Mouse (Mus musculus) macrophage (primary cell): Measurements from ENCODE around the gene Ddah2. TPM values are rescaled to one million over a fixed set of nuclear protein-coding genes. Genes with fewer than 3 reads are reported as not detected.

Experiments used
- H3K27ac ChIP-seq: fragments of 350-480 bp; formaldehyde crosslinking; 2 replicates; pipeline ENCODE4 v1.9.0; 2021
- H3K36me3 ChIP-seq: fragments of 350-480 bp; formaldehyde crosslinking; 2 replicates; pipeline ENCODE4 v1.9.0; 2021; ENCODE audit errors: inconsistent target
- H3K4me3 ChIP-seq: fragments of 350-480 bp; formaldehyde crosslinking; 2 replicates; pipeline ENCODE4 v1.9.0; 2021; ENCODE audit errors: inconsistent target
- H3K79me2 ChIP-seq: fragments of 350-480 bp; formaldehyde crosslinking; 2 replicates; pipeline ENCODE4 v1.9.0; 2021; ENCODE audit errors: inconsistent target
- WGBS: methylation state at CpG from one replicate; pipeline ENCODE4 v1.1.7; 2026; ENCODE audit warnings: inconsistent platforms; ENCODE audit not compliant: missing documents; 5-methylcytosine and 5-hydroxymethylcytosine counted together
- polyA plus RNA-seq: library from polyadenylated mRNA; stranded (reverse); fragments of 250-400 nt; gene quantifications from 3 replicates; pipeline ENCODE4 v1.2.4, GENCODE M21; 2018; ENCODE audit warnings: inconsistent platforms

The Ddah2 gene
- polyA plus RNA-seq, 1 experiment from 2014 or later = 3.3 TPM

GRCm38 (mm10) chr17:35088151-35088550 lies 29.3 kb downstream of the Ddah2 start:
- Histone ChIP-seq H3K36me3 (peaks cover 16% of the 10 kb centered on the region), H3K4me3 (no peak overlapping the region), H3K79me2 (peaks cover 13% of the 10 kb centered on the region; the same call in 1 of the 2 replicates), H3K27ac (no peak overlapping the region)
- WGBS = 47% methylated on average over 2 of the region's 2 CpGs

- Histone ChIP-seq H3K36me3 (peaks cover 25% of the 10 kb centered on the region), H3K27ac (peak within 1 kb of the TSS; percentile 47), H3K4me3 (peak within 1 kb of the TSS; percentile 68), H3K79me2 (peaks cover 13% of the 10 kb centered on the region; the same call in 1 of the 2 replicates)
- 3% methylated on average over 66 of the region's 67 CpGs for WGBS
Observed at GRCm38 (mm10) chr17:35088825-35089644, 30.2 kb downstream of the Ddah2 start, which contains the start of gene Abhd16a. Gene Abhd16a, plus strand, starts transcription at chr17:35089263.

GRCm38 (mm10) chr17:35090166-35090932 lies 31.5 kb downstream of the Ddah2 start:
- WGBS = 74% methylated on average over 8 of the region's 8 CpGs
- peak overlapping the region; percentile 68 for H3K4me3 ChIP-seq
- peaks cover 13% of the 10 kb centered on the region; the same call in 1 of the 2 replicates for H3K79me2 ChIP-seq
- no peak overlapping the region for H3K27ac ChIP-seq
- H3K36me3 ChIP-seq = peaks cover 27% of the 10 kb centered on the region

GRCm38 (mm10) chr17:35092403-35093198 lies 33.8 kb downstream of the Ddah2 start:
- Histone ChIP-seq H3K36me3 (peaks cover 45% of the 10 kb centered on the region), H3K4me3 (no peak overlapping the region), H3K27ac (no peak overlapping the region), H3K79me2 (peaks cover 13% of the 10 kb centered on the region; the same call in 1 of the 2 replicates)
- WGBS = 92% methylated on average over 14 of the region's 14 CpGs

- Histone ChIP-seq H3K79me2 (peaks cover 11% of the 10 kb centered on the region; the same call in 1 of the 2 replicates), H3K27ac (no peak overlapping the region), H3K36me3 (peaks cover 65% of the 10 kb centered on the region), H3K4me3 (no peak overlapping the region)
- WGBS = 83% methylated on average over 15 of the region's 15 CpGs
Observed at GRCm38 (mm10) chr17:35094475-35095365, 35.9 kb downstream of the Ddah2 start.

GRCm38 (mm10) chr17:35096597-35096996 lies 37.8 kb downstream of the Ddah2 start:
- no peak overlapping the region for H3K27ac ChIP-seq
- H3K79me2 ChIP-seq = no peaks in the 10 kb centered on the region
- WGBS = 96% methylated on average over 12 of the region's 12 CpGs
- H3K36me3 ChIP-seq = peaks cover 78% of the 10 kb centered on the region
- no peak overlapping the region for H3K4me3 ChIP-seq

- 95% methylated on average over 12 of the region's 12 CpGs for WGBS
- Histone ChIP-seq H3K36me3 (peaks cover 80% of the 10 kb centered on the region), H3K4me3 (no peak overlapping the region)
Observed at GRCm38 (mm10) chr17:35097164-35097655, 38.4 kb downstream of the Ddah2 start.

GRCm38 (mm10) chr17:35100196-35100765 lies 41.4 kb downstream of the Ddah2 start:
- 93% methylated on average over 10 of the region's 10 CpGs for WGBS
- H3K79me2 ChIP-seq = no peaks in the 10 kb centered on the region

More at GRCm38 (mm10) chr17:35097164-35097655, 38.4 kb downstream of the Ddah2 start:
- H3K79me2 ChIP-seq = no peaks in the 10 kb centered on the region
- no peak overlapping the region for H3K27ac ChIP-seq

GRCm38 (mm10) chr17:35101161-35101560 lies 42.3 kb downstream of the Ddah2 start:
- H3K4me3 ChIP-seq = no peak overlapping the region
- no peaks in the 10 kb centered on the region for H3K79me2 ChIP-seq
- 93% methylated on average over 10 of the region's 11 CpGs for WGBS
- H3K27ac ChIP-seq = no peak overlapping the region
- H3K36me3 ChIP-seq = peaks cover 69% of the 10 kb centered on the region

More at GRCm38 (mm10) chr17:35100196-35100765, 41.4 kb downstream of the Ddah2 start:
- Histone ChIP-seq H3K36me3 (peaks cover 72% of the 10 kb centered on the region), H3K27ac (no peak overlapping the region), H3K4me3 (no peak overlapping the region)

GRCm38 (mm10) chr17:35102299-35102698 lies 43.5 kb downstream of the Ddah2 start:
- Histone ChIP-seq H3K4me3 (no peak overlapping the region), H3K79me2 (no peaks in the 10 kb centered on the region), H3K27ac (no peak overlapping the region), H3K36me3 (peaks cover 57% of the 10 kb centered on the region)
- WGBS = 90% methylated on average over 8 of the region's 8 CpGs

- H3K4me3 ChIP-seq = no peak overlapping the region
- no peak overlapping the region for H3K27ac ChIP-seq
- 65% methylated on average over 6 of the region's 6 CpGs for WGBS
Observed at GRCm38 (mm10) chr17:35103221-35103690, 44.4 kb downstream of the Ddah2 start.

GRCm38 (mm10) chr17:35104079-35104478 lies 45.2 kb downstream of the Ddah2 start:
- 100% methylated on average over 7 of the region's 7 CpGs for WGBS
- H3K4me3 ChIP-seq = no peak overlapping the region
- H3K79me2 ChIP-seq = no peaks in the 10 kb centered on the region
- H3K36me3 ChIP-seq = peaks cover 41% of the 10 kb centered on the region
- no peak overlapping the region for H3K27ac ChIP-seq

More at GRCm38 (mm10) chr17:35103221-35103690, 44.4 kb downstream of the Ddah2 start:
- Histone ChIP-seq H3K36me3 (peaks cover 48% of the 10 kb centered on the region), H3K79me2 (no peaks in the 10 kb centered on the region)

GRCm38 (mm10) chr17:35104754-35105153 lies 45.9 kb downstream of the Ddah2 start:
- H3K4me3 ChIP-seq = no peak overlapping the region
- peaks cover 34% of the 10 kb centered on the region for H3K36me3 ChIP-seq
- no peak overlapping the region for H3K27ac ChIP-seq

More at GRCm38 (mm10) chr17:35104754-35105153, 45.9 kb downstream of the Ddah2 start:
- H3K79me2 ChIP-seq = no peaks in the 10 kb centered on the region
- WGBS = 89% methylated on average over 5 of the region's 6 CpGs
